Mouse (Mus musculus) ES-CJ7 (cell line): ENCODE data around the gene Kars.
A peak's percentile ranks its signal among the peaks of the same experiment; 100 is the strongest.

Experiments used
- DNase-seq: peaks from one replicate; pipeline ENCODE4 v3.0.0; 2011; ENCODE audit warnings: low read depth, low spot score

Gene Kars

GRCm38 (mm10) chr8:111947144-111947543 is 64.0 kb downstream of the Kars start:
- DNase-seq, result no peak

- peak; percentile 99 for DNase-seq
Observed at GRCm38 (mm10) chr8:111943544-111943943, 67.6 kb downstream of the Kars start.
